Mouse (Mus musculus) myocyte (in vitro differentiated cells): Measurements from ENCODE around the gene Ctf2.

Experiments
- E2F4 ChIP-seq: IDR thresholded peaks from one replicate; pipeline ENCODE4 v1.6.1; 2011; ENCODE audit warnings: mild to moderate bottlenecking, control low read depth, moderate library complexity; ENCODE audit not compliant: insufficient read depth
- MYOD1 ChIP-seq, 3 experiments: IDR thresholded peaks; one replicate each; pipeline ENCODE4 v1.6.1; 2011; ENCODE audit warnings: control low read depth in 2 of 3, low read depth in 2 of 3, mild to moderate bottlenecking in 2 of 3, moderate library complexity in 1 of 3; ENCODE audit not compliant: insufficient read length in 2 of 3, control insufficient read depth in 1 of 3
- POLR2A ChIP-seq: IDR thresholded peaks from one replicate; pipeline ENCODE4 v1.6.1; 2011; ENCODE audit warnings: low read depth, mild to moderate bottlenecking, control low read depth, moderate library complexity; ENCODE audit not compliant: insufficient read length

- TF ChIP-seq E2F4: no peak
- TF ChIP-seq MYOD1 (IDR thresholded peaks at IDR 0.05; ENCODE audit: control insufficient read depth in 1 of 3, insufficient read length in 2 of 3, low read depth in 2 of 3): no peak
- no peak for TF ChIP-seq POLR2A
Measured at GRCm38 (mm10) chr7:127689626-127690280, 42.2 kb downstream of the Ctf2 start.
